Mouse (Mus musculus): ENCODE data around the gene Pxk.
A peak's percentile ranks its signal among the peaks of the same experiment; 100 is the strongest.
"Not testable (repeated sequence)": the region's sequence is repeated elsewhere in the genome, so short reads cannot be mapped to it uniquely, and the experiment has no call there.

The Pxk gene

DNA sequence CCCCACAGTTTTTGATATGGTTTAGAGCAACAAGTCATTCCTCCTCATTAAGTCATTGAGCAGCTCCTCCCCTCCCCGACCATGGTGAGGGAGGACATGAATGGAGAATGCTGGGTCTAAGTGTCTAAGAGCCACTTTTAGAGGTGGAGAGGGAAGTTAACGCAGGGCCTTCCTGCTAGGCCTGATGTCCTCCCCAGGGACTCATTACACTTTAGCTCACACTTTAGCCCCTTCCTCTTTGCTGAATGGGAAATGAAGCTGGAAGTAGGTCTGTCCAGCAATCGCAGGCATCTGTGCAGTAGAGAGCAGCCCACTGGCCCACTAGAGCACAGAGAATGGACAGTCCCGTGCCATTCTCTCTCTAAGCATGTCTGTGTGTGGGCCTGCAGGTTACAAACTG is 10.0 kb downstream of the Pxk start:
- peak in 1 of 2 experiments; percentile 20 for DNase-seq

DNA sequence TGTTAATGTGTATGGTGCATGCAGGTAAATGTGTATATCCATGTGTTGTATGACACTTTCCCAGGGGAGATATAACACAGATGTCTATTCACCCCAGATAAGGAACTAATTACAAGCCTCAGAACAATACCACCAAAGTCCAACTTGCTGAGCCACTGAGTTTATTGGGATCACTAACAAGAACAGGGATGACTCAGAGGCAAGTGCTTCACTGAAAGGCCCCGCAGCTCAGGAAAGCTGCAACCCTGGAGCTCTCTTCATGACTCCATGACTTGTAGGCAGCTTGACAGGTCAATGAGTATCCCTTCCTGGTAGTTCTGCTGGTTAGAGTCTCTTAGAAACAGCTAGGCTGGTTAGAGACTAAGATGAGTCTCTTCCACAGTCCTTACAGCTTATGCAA is 11.0 kb downstream of the Pxk start:
- no peak for DNase-seq

DNA sequence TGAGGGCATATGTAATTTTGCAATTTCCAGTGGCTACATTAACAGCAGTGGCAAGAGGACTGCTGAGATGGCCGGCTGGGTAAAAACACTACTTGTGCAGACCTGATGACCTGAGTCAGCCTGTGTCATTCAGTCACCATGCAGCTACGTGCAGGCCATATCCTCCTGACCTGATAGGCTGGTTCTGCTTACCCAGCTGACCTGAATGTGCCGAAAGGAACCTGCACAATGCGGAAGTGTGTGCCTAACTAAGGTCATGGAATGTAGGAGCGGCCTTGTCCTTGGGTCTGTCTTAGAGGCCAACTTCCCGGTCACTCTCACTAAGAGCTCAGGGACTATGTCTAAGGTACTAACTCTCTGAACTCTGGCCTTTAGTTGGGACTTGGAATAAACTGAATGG is 13.5 kb downstream of the Pxk start:
- DNase-seq: peak; percentile 17 to 26

DNA sequence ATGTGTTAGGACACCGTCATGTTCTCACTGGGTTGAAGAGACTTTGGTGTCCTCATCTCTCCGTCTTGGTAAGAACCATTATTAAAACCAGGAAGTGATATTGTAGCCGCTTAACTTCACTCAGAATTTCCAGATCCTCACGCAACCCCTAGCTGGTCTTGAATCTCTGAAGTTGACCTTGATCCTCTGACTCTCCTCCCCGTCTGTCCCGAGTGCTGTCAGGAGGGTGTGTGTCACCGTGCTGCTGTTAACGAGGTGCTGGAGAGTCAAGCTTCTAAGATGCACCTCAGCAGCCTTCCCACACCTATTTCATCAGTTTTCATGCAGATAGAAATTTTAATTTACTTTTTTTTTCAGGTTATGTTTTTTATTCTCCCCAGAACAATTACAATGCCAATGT is 14.0 kb downstream of the Pxk start:
- no peak for DNase-seq

DNA sequence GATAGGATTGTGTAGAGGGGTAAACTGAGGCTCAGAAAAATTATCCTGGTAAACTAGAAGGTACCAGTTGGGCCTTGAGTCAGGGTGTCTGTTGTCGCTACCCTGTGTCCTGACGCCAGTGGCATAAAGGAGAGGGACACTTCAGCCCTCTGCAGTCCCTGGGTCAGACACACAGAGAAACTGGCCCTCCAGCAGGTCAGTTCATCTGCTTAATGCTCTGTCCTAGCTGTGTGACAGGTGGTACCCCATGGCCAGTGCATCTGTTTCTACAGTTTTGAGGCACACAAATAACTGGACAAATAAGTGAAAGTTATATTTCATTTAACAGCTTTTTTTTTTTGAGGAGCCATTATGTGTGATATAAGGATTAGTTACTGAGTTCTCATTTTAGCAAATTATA is 15.6 kb downstream of the Pxk start:
- DNase-seq: no peak

DNA sequence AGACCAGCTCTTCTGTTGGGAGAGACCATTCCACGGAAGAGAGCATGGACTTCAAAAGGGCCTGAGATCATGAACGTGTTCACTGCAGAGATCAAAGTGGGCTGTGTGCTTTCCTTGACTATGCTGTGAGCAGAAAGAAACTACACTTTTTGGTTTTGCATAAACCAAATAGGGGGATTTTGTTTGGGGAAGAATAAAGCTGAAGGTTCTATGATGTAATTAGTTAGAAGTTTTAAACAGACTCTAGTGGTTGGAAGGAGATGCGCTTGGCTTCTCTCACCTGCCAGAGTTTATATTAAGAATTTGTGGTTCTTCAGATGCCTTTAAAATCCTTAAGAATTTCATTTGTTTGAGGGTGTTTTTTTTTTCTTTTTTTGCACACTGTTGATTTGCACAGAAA is 16.3 kb downstream of the Pxk start:
- no peak for DNase-seq

DNA sequence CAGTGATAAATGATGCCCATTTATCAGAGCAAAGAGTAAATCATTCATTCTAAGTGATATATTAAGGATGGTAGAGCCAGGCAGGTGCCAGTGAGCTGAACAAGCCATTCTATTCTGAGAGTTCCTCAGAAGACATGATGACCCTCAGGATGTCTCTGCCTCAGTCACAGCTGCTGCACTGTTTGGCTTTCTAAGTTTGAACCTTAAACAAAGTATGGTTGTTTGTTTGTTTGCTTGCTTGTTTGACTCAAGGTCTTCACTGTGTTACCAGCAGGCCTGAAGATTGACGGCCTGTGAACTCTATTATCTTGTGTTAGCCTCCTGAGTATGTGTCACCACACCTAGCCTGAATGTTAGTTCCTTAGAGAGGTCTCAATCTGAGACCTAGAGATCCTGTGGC is 16.7 kb downstream of the Pxk start:
- no peak for DNase-seq

DNA sequence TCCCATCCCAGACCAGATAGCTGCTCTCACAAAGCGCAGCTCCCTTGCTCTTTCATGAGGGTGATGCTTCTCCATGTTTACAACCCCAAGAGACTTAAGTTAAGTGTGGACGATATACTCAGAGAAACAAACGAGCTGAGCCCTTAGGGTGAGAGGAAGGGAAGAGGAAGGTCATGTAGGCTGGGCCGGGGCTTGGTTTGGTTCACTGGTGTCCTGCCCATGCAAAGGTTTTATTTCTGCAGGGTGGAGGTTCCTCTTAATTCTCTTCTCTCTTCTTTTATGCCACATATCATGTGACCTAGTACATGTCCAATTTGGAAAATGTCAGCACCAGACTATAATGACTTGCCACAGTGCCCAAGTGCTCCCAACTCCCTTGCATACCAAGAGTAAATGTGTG is 17.8 kb downstream of the Pxk start:
- no peak for DNase-seq

DNA sequence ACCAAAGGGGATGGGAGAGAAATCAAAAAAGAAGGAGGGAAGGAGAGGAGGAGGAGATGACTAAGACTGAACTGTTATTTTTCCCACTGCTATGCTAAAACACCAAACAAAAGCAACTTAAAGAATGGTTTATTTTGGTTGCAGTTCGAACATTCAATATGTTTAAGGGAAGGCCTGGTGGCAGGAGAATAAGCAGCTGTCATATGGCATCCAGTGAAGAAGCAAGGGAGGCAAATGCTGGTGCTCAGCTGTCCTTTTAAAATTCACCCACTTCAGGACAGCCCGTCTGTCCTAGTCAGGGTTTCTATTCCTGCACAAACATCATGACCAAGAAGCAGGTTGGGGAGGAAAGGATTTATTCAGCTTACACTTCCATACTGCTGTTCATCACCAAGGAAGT is 19.4 kb downstream of the Pxk start:
- DNase-seq: no peak

DNA sequence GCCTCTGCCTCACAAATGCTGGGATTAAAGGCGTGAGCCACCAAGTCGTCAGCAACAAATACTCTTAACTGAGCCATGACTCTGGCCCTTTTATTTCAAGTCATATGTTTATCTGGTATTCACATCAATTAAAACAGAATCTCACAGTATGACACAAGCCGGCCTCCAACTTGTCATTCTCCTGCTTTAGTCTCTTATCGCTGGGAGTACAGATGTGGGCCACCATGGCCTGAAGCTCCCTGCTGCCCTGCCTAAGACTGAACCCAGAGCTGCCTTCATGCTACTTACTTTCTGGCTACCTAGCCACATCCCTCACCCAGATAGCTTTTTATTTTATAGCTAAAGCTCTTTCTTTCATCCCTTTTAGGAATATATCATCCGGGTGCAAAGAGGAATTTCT is 21.4 kb downstream of the Pxk start:
- DNase-seq: no peak

DNA sequence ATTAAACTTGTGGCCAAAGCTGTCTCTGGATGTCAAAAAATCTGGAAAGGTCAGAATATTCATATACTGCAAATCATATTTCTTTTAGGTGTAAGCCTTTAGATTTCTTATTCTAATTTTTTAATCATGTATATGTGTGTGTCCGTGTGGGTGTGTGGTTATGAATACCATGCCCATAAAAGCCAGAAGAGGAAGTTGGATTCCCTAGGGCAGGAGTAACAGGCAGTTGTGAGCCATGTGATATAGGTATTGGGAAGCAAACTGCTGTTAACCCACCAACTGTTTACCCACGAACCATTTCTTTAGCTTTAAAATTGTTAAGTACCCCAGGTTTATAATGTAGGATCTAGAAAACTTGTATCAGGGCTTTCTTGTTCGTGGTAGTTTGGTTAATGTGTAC is 21.9 kb downstream of the Pxk start:
- no peak for DNase-seq

DNA sequence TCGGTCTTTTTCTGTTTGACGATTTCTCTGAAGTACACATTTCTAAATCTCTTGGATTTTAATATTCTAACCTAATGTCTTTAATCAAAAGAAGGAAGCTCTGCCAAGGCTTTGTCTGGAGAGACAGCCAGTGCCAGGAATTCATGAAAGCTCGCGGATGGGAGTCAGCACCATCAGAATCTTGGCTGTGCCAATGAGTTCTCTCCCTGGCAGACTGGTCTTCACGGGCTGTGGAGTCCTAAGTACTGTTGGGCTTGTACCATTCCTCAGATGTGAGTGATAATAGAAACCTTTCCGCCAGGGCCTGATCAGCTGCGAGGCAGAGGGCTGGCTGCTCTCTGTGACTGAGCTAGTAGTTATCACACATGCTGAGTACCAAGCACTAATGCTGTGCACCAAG is 25.1 kb downstream of the Pxk start:
- DNase-seq: no peak

DNA sequence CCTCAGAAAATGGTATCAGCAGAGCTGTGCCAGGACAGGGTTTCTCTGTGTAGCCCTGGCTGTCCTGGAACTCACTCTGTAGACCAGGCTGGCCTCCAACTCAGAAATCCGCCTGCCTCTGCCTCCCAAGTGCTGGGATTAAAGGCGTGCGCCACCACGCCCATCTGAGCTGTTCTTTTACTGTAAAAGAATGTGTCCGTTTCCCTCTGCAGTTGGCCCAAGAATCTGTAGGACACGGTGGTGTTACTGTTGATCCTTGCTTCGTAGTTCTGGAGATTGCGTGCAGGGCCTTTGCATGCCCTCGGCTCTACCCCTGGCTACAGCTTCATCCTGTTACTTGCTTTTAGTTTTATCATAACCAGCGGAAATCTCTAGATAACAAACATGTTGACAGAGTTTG is 25.6 kb downstream of the Pxk start:
- DNase-seq: not testable (repeated sequence)

DNA sequence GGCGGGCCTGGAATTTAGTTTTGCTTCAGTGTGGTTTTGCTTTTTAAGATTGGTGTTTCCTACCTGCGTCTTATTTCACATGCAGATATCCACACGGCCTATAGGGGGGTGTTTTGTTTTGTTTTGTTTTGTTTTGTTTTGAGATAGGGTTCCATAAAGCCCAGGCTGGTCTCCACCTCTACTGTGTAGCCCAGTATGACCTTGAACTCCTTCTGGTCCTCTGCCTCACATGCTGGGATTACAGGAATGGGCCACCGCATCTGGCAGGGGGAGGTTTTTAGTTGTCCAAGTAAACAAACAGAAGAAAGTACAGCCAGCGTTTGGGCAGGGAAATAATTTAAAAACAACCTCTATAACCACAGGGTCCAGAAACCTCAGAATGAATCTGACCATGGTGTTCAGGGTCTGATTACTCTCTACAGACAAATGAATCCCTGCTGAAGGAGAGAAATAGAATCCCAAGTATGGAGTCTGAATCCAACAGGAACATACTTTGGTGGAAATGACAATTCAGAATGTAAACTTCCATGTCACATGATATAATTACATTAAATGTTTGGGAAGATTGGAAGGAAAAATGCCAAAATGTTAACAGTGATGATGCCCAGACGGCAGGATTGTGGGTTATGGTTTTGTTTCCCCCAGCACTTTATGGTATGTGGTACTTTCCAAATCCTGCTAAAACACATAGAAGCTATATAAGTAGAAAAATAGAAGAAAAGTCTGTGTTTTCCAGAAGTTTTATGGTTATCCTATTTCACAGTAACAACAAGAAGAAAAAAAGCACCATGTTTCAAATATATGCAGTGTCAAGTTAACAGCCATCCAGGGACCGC is 26.3 kb downstream of the Pxk start:
- DNase-seq: no peak

DNA sequence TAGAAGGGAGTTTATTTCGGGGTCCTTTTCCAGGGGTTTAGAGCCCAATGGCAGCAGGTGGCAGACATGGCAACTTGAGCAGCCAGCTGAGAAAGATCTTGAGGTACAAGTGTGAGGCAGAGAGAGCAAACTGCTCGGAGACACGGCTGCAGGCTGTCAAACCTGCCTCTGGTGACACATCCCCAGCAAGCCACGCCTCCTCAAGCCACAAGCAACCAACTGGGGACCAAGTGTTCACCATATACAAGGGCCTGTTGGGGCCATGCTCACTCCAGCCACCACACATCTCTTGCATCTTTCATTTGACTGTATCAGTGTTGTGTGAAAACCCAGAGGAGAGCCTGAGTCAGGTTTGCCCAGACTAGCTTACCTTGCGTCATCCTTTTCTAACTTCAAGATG is 30.0 kb downstream of the Pxk start:
- DNase-seq: no peak

DNA sequence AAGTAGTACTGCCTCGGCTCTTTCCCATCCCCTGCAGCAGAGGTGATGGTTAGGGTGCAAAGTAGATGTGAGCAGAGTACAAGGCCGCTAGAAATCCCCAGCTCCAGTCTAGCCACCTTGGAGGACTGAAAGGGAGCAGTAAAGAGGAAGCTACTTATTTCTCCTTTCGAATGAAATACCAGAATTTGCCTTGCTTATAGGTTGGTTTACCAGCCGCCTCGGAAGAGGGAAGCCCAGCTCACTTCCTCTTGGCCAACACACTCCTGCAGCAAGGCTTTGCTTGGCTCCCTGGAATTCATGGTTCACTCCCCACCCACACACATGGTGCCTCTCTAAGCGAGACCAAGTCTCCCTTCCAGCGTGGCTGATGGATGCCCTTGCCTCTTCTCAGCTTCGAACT is 34.8 kb downstream of the Pxk start:
- no peak for DNase-seq

DNA sequence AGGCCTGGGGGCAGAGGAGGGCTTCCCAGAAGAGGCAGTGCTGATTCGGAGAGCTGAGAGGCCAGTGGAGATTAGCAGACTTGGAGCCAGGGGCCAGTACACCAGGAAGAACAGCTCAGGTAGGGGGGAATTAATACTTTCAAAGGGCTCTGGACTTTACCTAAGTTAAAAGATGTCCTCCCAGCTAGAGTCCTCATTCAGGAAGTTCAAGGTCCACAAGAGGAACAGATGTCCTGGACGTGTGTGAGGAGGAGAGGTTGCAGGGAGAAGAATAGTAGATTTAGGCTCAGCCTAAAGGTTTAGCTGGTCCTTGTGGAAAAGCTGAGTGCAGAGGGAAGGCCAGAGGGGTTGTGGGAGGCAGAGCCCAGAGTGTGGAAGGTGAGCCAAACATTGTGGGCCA is 36.2 kb downstream of the Pxk start:
- DNase-seq: no peak

DNA sequence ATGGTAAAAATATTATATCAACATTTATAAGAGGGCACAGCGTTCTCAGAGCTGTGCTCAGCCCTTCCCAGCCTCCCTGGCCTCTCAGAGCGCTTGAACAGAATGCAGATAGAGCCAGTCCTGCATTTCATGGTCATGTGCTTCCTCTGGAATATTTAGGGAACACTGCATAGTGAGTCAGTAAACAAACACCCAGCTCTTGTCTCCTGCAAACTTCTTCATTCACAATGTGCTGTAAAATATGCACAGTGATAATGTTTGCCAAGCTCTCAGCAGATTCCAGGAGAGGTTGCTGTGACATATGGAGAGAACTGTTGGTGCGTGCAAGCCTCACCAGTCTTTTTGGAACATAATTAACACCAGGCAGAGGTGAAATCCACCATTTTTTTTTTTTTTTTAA is 37.1 kb downstream of the Pxk start:
- no peak for DNase-seq

DNA sequence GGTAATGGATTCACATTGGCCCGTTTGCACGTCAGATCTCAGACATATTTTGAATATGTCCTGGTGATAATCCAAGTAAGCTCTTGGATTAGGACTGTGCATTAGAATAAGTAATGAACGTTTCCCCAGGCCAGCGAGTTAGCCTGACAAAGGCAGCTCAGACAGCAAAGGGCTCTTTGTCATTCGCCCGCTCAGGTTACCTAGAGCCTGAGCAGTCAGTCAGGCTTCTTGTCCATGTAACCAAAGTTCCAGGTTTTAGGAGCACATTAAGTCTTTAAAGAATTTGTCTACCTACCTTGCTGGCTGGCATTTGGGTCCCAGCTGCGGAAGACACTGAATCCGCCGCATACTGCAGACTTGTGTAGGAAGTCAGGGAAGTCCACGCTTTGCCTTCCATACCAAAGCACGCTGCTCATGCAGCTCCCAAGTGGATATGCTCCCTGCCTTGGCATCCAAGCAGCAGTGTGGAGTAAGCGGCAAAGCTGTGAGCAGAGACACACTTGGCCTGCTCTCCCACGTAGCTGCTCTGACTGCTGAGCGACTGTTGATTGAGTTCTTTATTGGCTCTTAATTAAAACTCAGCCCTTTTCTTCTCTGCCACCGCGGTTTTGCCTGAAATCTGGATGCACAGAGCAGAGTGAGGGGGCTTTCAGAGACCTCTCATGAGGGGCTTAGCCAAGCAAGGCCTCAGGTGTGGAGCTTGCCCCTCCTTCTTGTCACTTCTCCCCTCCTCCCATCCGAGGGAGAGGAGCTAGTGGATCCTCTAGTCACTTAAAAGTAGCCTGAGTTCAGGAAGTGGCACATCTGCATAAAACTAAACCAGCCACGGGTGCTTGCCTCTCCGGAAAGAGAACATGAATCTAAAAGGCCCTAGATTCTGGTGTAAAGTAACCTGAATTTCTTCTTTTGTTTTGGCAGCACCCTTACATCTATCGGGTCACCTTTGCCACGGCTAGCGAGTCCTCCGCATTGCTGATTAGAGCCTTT is 42.0 kb downstream of the Pxk start:
- no peak for DNase-seq

DNA sequence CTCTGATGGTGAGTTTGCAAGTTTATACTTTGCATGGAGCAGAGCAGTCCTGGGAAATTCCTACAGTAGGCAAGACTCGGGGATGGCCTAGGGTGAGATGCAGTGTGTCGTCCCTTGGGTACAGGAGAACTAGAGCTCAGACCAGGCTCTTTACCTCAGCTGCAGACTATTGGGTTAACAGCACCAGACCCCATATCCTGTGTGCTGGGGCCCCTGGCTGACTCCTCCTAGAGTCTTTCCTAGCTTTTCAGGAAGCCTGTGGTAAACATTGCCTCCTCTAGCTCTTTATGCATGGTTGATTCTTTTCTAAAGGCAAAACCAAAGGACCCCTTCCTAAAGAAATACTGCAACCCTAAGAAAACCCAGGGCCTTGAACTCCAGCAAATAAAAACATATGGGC is 43.1 kb downstream of the Pxk start:
- DNase-seq: no peak

DNA sequence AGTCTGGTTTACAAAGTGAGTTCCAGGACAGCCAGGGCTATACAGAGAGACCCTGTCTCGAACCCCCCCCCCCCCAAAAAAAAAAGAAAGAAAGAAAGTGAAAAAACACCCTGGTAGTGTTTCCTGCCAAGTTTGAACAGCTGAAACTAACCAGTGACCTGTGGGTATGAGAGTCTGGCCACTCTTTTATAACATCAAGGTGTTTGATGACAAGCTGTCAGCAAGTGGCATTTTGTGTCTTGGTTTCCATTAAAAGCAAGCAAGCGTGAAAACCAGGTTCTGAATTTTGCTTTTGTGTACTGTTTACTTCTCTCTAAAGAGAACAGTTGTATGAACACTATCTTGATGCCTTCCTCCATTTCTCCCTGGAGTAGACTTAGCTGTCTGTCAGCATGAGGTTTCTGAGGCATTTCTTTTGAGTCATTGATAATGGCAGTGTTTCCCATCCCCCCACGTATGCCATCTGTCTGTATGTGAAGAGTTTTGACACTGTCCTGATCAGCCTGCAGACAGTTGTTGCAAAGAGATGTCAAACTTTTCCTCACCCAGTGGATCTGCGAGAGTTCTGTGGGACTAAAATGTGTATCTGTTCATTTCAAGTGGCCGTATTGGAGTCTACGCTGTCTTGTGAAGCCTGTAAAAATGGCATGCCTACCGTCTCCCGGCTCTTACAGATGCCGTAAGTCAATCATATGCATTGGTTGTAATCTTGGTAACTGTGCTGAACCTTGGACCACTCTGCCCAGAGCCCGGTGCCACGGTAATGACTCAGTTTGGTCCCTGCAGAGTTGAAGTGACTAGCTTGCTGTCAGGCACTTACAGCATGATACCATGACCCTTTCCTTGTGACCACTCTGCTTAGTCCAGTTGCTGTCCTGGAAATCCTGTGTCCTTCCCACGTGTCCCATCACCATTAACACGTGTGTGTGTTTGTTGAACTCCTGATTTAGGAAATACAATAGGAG is 47.9 kb downstream of the Pxk start:
- DNase-seq: no peak

DNA sequence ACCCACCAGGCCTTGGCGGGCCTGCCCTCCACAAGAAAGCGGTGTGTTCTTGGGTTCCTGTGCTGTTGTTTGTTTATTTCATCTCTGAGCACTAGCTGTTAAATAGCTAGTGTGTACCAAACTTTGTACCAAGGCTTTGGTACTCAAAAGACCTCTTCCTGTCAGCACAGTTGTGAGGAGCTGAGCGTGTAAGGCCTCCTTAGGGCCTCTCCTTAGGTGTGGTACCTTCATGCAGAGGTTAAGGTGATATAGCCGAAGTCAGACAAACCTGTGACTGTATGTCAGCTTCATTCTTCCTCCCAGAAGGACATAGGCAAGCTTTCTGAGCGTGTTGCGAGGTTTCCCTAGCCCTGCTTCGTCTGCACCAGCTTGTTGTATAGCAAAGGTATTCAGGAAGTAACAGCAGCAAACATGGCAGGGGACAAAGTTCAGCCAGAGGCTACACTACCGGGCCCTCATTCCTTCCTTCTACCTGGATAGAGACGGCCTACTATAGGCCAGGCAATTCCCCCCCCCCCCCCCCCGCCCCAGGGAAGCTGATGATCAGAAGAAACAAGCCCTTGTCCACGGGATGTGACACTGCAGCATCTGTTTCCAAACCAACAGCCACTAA is 48.7 kb downstream of the Pxk start:
- DNase-seq: no peak

All from kidney, postnatal 36 days (tissue).